Mouse (Mus musculus): ENCODE data around the gene Asb11.

The Asb11 gene

GRCm38 (mm10) chrX:164446106-164446551 is 9.3 kb downstream of the Asb11 start:
- DNase-seq: no peak

GRCm38 (mm10) chrX:164446835-164447681 is 10.3 kb downstream of the Asb11 start:
- DNase-seq: no peak

GRCm38 (mm10) chrX:164447682-164448071 is 10.9 kb downstream of the Asb11 start:
- DNase-seq: no peak

GRCm38 (mm10) chrX:164449201-164449600 is 12.4 kb downstream of the Asb11 start:
- no peak for DNase-seq

GRCm38 (mm10) chrX:164459205-164459878 is 22.5 kb downstream of the Asb11 start:
- DNase-seq: no peak

GRCm38 (mm10) chrX:164502258-164502657 is 65.5 kb downstream of the Asb11 start:
- DNase-seq: no peak

GRCm38 (mm10) chrX:164505709-164506498 is 69.1 kb downstream of the Asb11 start, which contains the start of gene Asb9:
Gene Asb9, plus strand, starts transcription at chrX:164506327.
- no peak for DNase-seq

- no peak for DNase-seq
Observed at GRCm38 (mm10) chrX:164507068-164507467, 70.3 kb downstream of the Asb11 start.

- no peak for DNase-seq
Observed at GRCm38 (mm10) chrX:164508728-164509127, 71.9 kb downstream of the Asb11 start.

Data from thymus, adult 18-20 months (tissue).